Mouse (Mus musculus): ENCODE results near the gene Cdh22. TPM values are rescaled to one million over a fixed set of nuclear protein-coding genes. Genes with fewer than 3 reads are reported as not detected.

The Cdh22 gene
- polyA plus RNA-seq, 1 experiment from 2014 or later = 4.8 TPM

DNA sequence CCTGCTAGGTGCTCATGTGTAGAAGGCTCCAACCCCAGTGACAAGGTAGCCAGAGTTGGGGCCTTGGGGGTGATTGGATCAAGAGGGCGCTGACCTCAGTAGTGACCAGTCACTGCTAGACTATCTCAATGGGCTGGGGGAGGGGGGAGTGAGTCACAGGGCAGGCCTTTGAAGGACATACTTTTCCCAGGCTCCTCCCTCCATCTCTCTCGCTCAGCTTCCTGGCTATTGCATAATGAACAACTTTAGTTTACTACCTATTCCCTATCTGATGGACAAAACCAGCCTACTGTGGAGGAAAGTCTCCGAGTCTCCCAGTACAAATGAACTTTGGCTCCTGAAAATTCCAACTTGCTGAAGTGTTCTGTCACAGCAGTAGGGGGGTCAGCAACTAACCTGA, 45.1 kb downstream of the Cdh22 start:
- H3K9ac ChIP-seq (ENCODE audit: low read length) = no peak overlapping the region
- no peaks in the 10 kb centered on the region for H3K27me3 ChIP-seq (replicated peaks; ENCODE audit: control insufficient read depth, insufficient read depth, low read length)
- H3K9me3 ChIP-seq (replicated peaks; ENCODE audit: control insufficient read depth, low read length) = no peaks in the 10 kb centered on the region
- no peak overlapping the region for H3K27ac ChIP-seq (ENCODE audit: low read depth, low read length)
- ATAC-seq = no peak
- no peak for DNase-seq (ENCODE audit: low spot score)
- no peaks in the 10 kb centered on the region for H3K4me1 ChIP-seq (ENCODE audit: control insufficient read depth, insufficient read depth, low read length)
- no peak overlapping the region for H3K4me3 ChIP-seq (ENCODE audit: low read depth, low read length)
- WGBS = 67% methylated on average over 3 of the region's 3 CpGs
- no peak overlapping the region for H3K4me2 ChIP-seq (ENCODE audit: low read length)
- no peaks in the 10 kb centered on the region for H3K36me3 ChIP-seq (ENCODE audit: control insufficient read depth, insufficient read depth, low read length)

DNA sequence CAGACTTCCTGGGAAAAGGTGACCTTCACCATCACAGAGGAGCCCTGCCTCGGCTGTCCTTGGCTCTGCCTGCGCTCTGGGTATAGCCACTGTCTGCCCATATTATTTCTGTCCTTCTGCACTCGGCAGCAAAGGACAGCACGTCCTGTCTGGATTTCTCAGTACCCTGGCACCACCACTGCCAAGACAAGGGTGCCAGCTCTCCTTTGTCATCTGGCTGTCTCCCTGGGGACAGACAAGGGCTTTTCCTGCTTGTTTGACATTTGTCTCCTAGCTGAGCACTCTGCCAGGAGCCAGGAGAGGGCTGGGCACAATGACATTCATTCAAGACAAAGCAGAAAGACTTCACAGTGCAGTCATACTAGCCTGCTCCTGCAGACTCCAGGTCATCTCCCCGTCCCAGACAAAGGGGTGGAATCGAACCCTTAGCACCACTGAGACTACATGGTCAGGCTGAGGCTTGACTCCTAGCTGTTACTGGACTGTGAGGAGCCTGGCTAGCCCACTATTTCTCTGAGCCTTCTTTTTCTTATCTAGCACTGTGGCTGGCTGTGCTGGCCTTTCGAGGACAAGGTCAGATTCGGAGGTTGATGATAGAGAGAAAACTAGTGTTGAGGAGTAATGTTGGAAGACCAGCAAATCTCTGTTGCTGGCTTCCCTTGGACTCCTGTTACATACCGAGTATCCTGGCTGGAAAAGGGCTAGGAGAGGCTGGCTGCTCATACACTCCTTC, 46.8 kb downstream of the Cdh22 start:
- no peak overlapping the region for H3K27ac ChIP-seq (ENCODE audit: low read depth, low read length)
- ATAC-seq (no peak), DNase-seq (ENCODE audit: low spot score) (no peak)
- H3K27me3 ChIP-seq (replicated peaks; ENCODE audit: control insufficient read depth, insufficient read depth, low read length) = 0 out of 2 replicates have a peak, but pooled peaks cover 3% of the 10 kb centered on the region
- no peak overlapping the region for H3K4me2 ChIP-seq (ENCODE audit: low read length)
- H3K9ac ChIP-seq (ENCODE audit: low read length) = no peak overlapping the region
- no peaks in the 10 kb centered on the region for H3K36me3 ChIP-seq (ENCODE audit: control insufficient read depth, insufficient read depth, low read length)
- H3K4me1 ChIP-seq (ENCODE audit: control insufficient read depth, insufficient read depth, low read length) = peaks cover 12% of the 10 kb centered on the region
- H3K4me3 ChIP-seq (ENCODE audit: low read depth, low read length) = no peak overlapping the region
- 73% methylated on average over 9 of the region's 9 CpGs for WGBS
- no peaks in the 10 kb centered on the region for H3K9me3 ChIP-seq (replicated peaks; ENCODE audit: control insufficient read depth, low read length)

DNA sequence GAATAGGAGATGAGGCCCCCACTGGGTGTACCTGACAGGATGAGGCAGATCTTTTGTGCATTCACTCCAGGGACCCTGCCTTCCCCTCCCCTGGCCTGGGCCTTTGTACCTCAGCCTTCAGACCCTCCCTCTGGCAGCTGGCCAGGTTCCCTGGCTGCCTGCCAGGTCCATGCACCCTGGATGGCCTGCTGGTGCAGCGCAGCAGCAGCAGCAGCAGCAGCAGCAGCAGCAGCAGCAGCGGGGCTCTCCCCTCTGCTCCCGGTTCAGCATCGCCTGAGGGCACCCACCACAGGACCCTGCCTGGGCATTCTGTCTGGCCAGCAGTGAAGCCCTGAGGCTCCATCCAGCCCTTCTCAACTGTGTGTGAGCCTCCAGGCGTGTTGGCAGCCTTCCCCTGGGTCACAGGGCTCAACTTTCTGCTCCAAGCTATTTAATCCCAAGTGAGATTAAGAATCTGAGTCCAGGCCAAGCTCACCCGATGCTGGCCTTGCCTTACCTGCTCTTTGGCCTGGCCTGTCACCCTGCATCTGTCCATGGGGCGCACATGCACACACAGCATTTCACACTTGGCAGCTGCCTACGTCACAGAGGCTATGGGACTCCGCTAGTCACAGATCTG, 50.5 kb downstream of the Cdh22 start:
- Histone ChIP-seq H3K9me3 (replicated peaks; ENCODE audit: control insufficient read depth, low read length) (no peaks in the 10 kb centered on the region), H3K9ac (ENCODE audit: low read length) (no peak overlapping the region), H3K4me2 (ENCODE audit: low read length) (no peak overlapping the region), H3K4me1 (ENCODE audit: control insufficient read depth, insufficient read depth, low read length) (peaks cover 12% of the 10 kb centered on the region), H3K36me3 (ENCODE audit: control insufficient read depth, insufficient read depth, low read length) (no peaks in the 10 kb centered on the region), H3K27ac (ENCODE audit: low read depth, low read length) (peak overlapping the region; percentile 48), H3K27me3 (replicated peaks; ENCODE audit: control insufficient read depth, insufficient read depth, low read length) (peaks cover 13% of the 10 kb centered on the region; the same call in 1 of the 2 replicates), H3K4me3 (ENCODE audit: low read depth, low read length) (no peak overlapping the region)
- DNase-seq (ENCODE audit: low spot score) (peak; percentile 86), ATAC-seq (peak; percentile 80)
- 17% methylated on average over 9 of the region's 9 CpGs for WGBS

DNA sequence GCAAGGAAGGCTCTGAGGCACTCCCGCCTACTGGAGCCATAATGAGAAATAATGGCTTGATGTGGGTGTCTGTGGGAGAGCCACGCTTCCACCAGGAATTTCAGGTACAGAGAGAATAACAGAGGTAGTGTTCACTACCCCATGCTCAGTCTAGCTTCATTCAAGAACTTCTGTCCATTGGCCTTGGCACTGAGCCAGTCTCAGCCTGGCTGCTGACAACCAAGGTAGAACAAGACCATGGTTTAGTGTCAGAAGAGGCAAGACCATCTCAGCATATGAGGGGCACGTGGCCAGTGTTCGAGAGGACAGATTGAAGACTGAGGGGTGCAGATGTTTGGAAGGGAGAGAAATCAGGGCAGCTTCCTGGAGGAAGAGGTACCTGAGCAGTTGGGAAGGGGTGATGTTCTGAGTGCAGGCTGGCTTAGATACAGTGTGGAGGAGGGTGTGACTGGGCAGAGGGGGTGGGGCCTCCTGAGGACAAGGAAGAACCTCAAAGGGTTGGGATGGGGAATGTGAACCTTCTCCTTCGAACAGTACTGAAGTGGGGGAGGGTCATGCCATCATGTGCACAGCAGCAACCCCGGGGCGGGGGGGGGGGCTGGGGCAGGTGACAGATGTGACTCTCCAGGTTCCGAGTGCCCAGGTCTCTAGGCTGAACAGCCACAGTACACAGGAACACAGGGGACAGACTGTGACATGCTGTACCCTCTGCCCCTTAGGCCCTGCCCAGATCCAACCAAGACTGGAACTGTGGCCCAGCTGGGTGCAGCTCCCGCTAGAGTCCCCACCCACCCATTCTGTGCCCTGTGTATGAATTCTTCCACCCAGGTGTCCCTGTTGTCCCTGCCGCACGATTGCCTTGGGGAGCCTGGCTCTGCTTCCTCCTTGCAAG, 52.3 kb downstream of the Cdh22 start:
- Histone ChIP-seq H3K4me2 (ENCODE audit: low read length) (no peak overlapping the region), H3K27me3 (replicated peaks; ENCODE audit: control insufficient read depth, insufficient read depth, low read length) (peaks cover 13% of the 10 kb centered on the region; the same call in 1 of the 2 replicates), H3K4me1 (ENCODE audit: control insufficient read depth, insufficient read depth, low read length) (peaks cover 13% of the 10 kb centered on the region), H3K36me3 (ENCODE audit: control insufficient read depth, insufficient read depth, low read length) (no peaks in the 10 kb centered on the region), H3K9ac (ENCODE audit: low read length) (0 out of 2 replicates have a peak overlapping the region, but pooled peaks have one; percentile 29), H3K27ac (ENCODE audit: low read depth, low read length) (0 out of 2 replicates have a peak overlapping the region, but pooled peaks have one; percentile 21), H3K4me3 (ENCODE audit: low read depth, low read length) (no peak overlapping the region), H3K9me3 (replicated peaks; ENCODE audit: control insufficient read depth, low read length) (no peaks in the 10 kb centered on the region)
- WGBS = 76% methylated on average over 11 of the region's 11 CpGs
- DNase-seq (ENCODE audit: low spot score) (no peak), ATAC-seq (no peak)

DNA sequence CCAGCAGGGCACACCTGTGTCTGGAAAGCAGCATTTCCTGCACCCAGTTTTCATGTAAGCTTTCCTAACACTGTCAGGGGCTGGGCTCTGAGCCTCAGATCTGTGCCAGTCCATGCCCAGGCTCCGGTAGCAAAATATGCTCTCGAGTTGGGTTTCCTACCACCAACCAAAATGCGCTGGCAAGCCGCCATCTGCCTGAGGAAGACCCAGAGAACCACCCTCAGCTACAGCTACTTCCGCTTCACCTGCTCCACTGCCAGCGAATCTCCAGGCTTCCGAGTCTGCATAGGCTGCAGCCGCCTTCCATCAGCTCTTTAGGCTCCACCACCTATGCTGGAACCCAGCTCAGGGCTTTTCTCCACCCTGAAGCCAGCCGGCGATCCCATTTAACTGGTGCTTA, 55.4 kb downstream of the Cdh22 start:
- H3K27ac ChIP-seq (ENCODE audit: low read depth, low read length) = no peak overlapping the region
- ATAC-seq = no peak
- 60% methylated on average over 10 of the region's 10 CpGs for WGBS
- no peaks in the 10 kb centered on the region for H3K36me3 ChIP-seq (ENCODE audit: control insufficient read depth, insufficient read depth, low read length)
- H3K9ac ChIP-seq (ENCODE audit: low read length) = no peak overlapping the region
- H3K4me2 ChIP-seq (ENCODE audit: low read length) = no peak overlapping the region
- no peak for DNase-seq (ENCODE audit: low spot score)
- H3K9me3 ChIP-seq (replicated peaks; ENCODE audit: control insufficient read depth, low read length) = no peaks in the 10 kb centered on the region
- H3K27me3 ChIP-seq (replicated peaks; ENCODE audit: control insufficient read depth, insufficient read depth, low read length) = peaks cover 13% of the 10 kb centered on the region; the same call in 1 of the 2 replicates
- H3K4me3 ChIP-seq (ENCODE audit: low read depth, low read length) = no peak overlapping the region
- peaks cover 20% of the 10 kb centered on the region for H3K4me1 ChIP-seq (ENCODE audit: control insufficient read depth, insufficient read depth, low read length)

DNA sequence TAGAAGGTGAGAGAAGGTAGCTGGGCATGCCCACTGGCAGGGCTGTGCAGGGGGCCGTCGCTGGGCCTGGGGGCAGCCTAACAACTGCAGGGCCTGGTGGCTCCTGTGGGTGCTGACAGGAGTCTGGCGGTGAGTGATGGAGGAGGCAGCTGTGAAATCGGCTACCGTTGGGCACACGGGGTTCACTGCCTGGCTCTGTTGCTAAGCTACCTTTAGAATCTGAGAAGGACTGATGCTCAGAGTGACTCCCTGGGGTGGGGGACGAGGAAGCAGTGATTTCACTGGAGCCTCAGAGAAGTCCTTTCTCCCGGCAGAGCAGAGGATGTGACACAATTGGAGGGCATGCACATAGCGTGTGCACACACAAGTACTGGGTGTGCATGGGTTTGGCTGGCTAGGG, 57.7 kb downstream of the Cdh22 start:
- Histone ChIP-seq H3K4me3 (ENCODE audit: low read depth, low read length) (no peak overlapping the region), H3K4me2 (ENCODE audit: low read length) (no peak overlapping the region), H3K27ac (ENCODE audit: low read depth, low read length) (no peak overlapping the region), H3K27me3 (replicated peaks; ENCODE audit: control insufficient read depth, insufficient read depth, low read length) (peaks cover 10% of the 10 kb centered on the region; the same call in 1 of the 2 replicates), H3K9me3 (replicated peaks; ENCODE audit: control insufficient read depth, low read length) (no peaks in the 10 kb centered on the region), H3K9ac (ENCODE audit: low read length) (peak overlapping the region; percentile 29; the same call in 1 of the 2 replicates), H3K4me1 (ENCODE audit: control insufficient read depth, insufficient read depth, low read length) (peaks cover 9% of the 10 kb centered on the region), H3K36me3 (ENCODE audit: control insufficient read depth, insufficient read depth, low read length) (no peaks in the 10 kb centered on the region)
- WGBS = 17% methylated on average over 9 of the region's 9 CpGs
- ATAC-seq (peak; percentile 50; the same call in 1 of the 2 replicates), DNase-seq (ENCODE audit: low spot score) (peak; percentile 46)

DNA sequence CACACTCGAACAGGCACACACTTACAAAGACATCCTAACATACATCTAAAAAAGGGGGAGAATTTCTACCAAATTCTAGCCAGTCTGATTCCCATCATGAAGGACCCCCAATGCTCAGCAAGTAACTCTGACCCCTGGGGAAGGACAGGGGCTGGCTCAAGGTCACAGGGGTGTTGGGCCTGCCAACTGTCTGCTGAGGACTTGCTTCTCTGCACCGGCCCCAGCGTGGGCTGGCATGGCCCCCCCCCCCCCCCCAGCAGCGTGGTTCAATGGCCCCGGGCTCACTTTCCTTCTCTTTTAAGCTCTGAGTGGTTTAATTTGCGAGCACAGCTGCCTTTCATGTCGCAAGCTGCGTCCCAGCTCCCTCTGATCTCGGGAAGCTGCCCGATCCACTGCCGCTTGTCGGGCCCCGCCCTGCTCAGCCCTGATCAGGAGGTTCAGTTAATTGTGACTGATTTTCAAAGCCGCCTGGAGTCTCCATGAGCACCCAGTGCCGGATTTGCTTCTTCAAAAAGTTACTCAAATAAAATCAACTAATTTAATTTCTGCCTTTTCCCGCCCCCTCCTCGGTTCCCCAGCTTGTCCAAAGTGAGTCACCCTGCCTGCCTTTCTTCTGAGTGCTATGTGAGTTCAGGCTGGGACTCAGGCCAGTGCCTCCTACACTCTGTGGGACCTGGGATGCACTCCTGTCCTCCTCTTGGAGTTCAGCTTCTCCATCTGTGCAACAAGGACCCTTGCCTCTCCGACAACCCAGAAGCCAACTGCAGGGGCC, 67.8 kb downstream of the Cdh22 start:
- Histone ChIP-seq H3K27me3 (replicated peaks; ENCODE audit: control insufficient read depth, insufficient read depth, low read length) (no peaks in the 10 kb centered on the region), H3K9ac (ENCODE audit: low read length) (no peak overlapping the region; the same call in 1 of the 2 replicates), H3K4me3 (ENCODE audit: low read depth, low read length) (no peak overlapping the region), H3K4me1 (ENCODE audit: control insufficient read depth, insufficient read depth, low read length) (peaks cover 12% of the 10 kb centered on the region; the same call in 1 of the 2 replicates), H3K36me3 (ENCODE audit: control insufficient read depth, insufficient read depth, low read length) (no peaks in the 10 kb centered on the region), H3K4me2 (ENCODE audit: low read length) (no peak overlapping the region), H3K9me3 (replicated peaks; ENCODE audit: control insufficient read depth, low read length) (no peaks in the 10 kb centered on the region), H3K27ac (ENCODE audit: low read depth, low read length) (no peak overlapping the region)
- DNase-seq (ENCODE audit: low spot score) (peak; percentile 72), ATAC-seq (peak; percentile 82)
- WGBS = 8% methylated on average over 18 of the region's 18 CpGs

DNA sequence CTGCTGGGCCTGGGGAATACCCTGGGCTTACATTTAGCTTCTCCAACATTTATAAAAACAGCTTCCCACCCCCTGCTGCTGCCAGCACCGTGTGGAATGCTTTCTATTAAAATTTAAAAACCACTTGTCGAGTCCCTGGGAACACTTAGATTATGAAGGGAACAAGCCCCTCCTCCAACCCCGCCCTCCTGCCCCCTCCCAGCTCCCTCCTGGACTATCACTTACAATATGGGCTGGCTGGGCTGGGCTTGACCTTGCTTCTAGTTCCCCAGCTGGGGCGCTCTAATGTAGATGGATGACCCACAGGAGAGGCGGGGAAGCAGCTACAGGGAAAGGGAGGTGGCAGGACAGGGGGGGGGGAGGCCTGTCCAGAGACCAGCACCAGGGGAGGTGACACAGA, 72.4 kb downstream of the Cdh22 start:
- DNase-seq (ENCODE audit: low spot score) = no peak
- Histone ChIP-seq H3K36me3 (ENCODE audit: control insufficient read depth, insufficient read depth, low read length) (no peaks in the 10 kb centered on the region), H3K4me1 (ENCODE audit: control insufficient read depth, insufficient read depth, low read length) (peaks cover 18% of the 10 kb centered on the region; the same call in 1 of the 2 replicates), H3K9me3 (replicated peaks; ENCODE audit: control insufficient read depth, low read length) (no peaks in the 10 kb centered on the region), H3K4me2 (ENCODE audit: low read length) (no peak overlapping the region), H3K9ac (ENCODE audit: low read length) (no peak overlapping the region), H3K27me3 (replicated peaks; ENCODE audit: control insufficient read depth, insufficient read depth, low read length) (no peaks in the 10 kb centered on the region), H3K4me3 (ENCODE audit: low read depth, low read length) (no peak overlapping the region), H3K27ac (ENCODE audit: low read depth, low read length) (no peak overlapping the region)
- no peak for ATAC-seq
- WGBS = 9% methylated on average over 5 of the region's 5 CpGs
